Mouse (Mus musculus) CH12.LX (cell line): ENCODE results near the gene Med17.

ENCODE experiments used
- CHD2 ChIP-seq: IDR thresholded peaks from 2 replicates; pipeline ENCODE4 v1.6.1; 2011; ENCODE audit warnings: low read length, improper control_type of control experiment
- CTCF ChIP-seq, 2 experiments: IDR thresholded peaks in 1 of 2; conservative IDR thresholded peaks in 1 of 2; 2 replicates each; pipeline ENCODE4 v1.5.1; 2011 to 2012; ENCODE audit warnings: low read depth in 2 of 2, low read length in 2 of 2, improper control_type of control experiment in 1 of 2, inconsistent platforms in 1 of 2, mild to moderate bottlenecking in 1 of 2, moderate library complexity in 1 of 2
- MEF2A ChIP-seq: IDR thresholded peaks from 2 replicates; pipeline ENCODE4 v1.6.1; 2014; ENCODE audit warnings: low read depth, mild to moderate bottlenecking, inconsistent platforms, low read length, improper control_type of control experiment, borderline replicate concordance
- MXI1 ChIP-seq: IDR thresholded peaks from 2 replicates; pipeline ENCODE4 v1.6.1; 2011; ENCODE audit warnings: mild to moderate bottlenecking, low read depth, low read length, improper control_type of control experiment
- NELFE ChIP-seq: IDR thresholded peaks from 2 replicates; pipeline ENCODE4 v1.6.1; 2011; ENCODE audit warnings: low read depth, low read length, improper control_type of control experiment
- POLR2A ChIP-seq: IDR thresholded peaks from 2 replicates; pipeline ENCODE4 v1.6.1; 2011; ENCODE audit warnings: low read depth, mild to moderate bottlenecking, improper control_type of control experiment, low read length

GRCm38 (mm10) chr9:15213695-15214094, 66.0 kb downstream of the Med17 start:
- no peak for TF ChIP-seq MEF2A
- TF ChIP-seq CHD2, result no peak
- no peak for TF ChIP-seq POLR2A
- TF ChIP-seq CTCF (conservative IDR thresholded peaks at IDR 0.05 in 1 of 2, IDR thresholded peaks at IDR 0.05 in 1 of 2; ENCODE audit: low read depth in 2 of 2, low read length in 2 of 2), result no peak
- no peak for TF ChIP-seq NELFE
- no peak for TF ChIP-seq MXI1
